Mouse (Mus musculus): ENCODE measurements around the gene Prss16.

DNA sequence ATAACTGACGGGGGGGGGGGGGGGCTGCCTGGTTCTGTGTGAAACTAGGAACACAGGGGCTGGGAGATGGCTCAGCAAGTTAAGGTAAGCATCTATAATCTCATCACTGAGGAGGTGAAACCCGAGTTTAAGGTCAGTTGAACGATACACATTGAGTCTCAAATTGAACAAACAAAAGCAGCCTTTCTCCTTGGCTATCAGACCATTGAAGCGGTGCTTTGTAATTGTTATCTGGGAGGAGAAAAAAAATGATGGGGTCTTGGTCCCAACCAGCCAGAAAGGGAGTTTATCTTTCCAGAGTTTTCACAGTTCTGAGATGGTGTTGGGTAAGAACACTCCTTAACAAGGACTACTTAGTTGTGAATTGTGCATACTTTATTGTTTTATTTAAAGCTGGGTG lies 11.7 kb downstream of the Prss16 start:
- TF ChIP-seq CTCF (IDR thresholded peaks at IDR 0.05; ENCODE audit: low read depth, low read length), result no peak
- TF ChIP-seq GATA1 (IDR thresholded peaks at IDR 0.05; ENCODE audit: borderline replicate concordance, low read length), result no peak

Data from G1E (cell line).